Mouse (Mus musculus) liver, embryonic 14.5 days (tissue): ENCODE measurements at regions not wholly inside any gene's neighbourhood (a gene's known extent, or its start where the extent isn't known, plus 50 kb on each side); places are given as distances from the start of the nearest gene placed in this dataset.

Experiments used
- ATAC-seq: fragments of 200-750 bp; cut with Nextera tagmentation; 2 replicates; pipeline ENCODE4 v1.8.0; 2017; ENCODE audit warnings: moderate number of reproducible peaks, mild to moderate bottlenecking, moderate library complexity; ENCODE audit not compliant: insufficient read depth
- DNase-seq, 3 experiments: peaks; one replicate each; pipeline ENCODE4 v3.0.0-alpha.2; 2012 to 2013; ENCODE audit warnings: low read depth in 3 of 3, low spot score in 3 of 3
- H3K27ac ChIP-seq: fragments of 300-500 bp; sonication (generic); 2 replicates; pipeline ENCODE4 v1.5.1; 2014; ENCODE audit warnings: moderate library complexity, mild to moderate bottlenecking, control low read depth, inconsistent platforms
- H3K27me3 ChIP-seq: fragments of 300-500 bp; sonication (generic); 2 replicates; pipeline ENCODE4 v1.6.1; 2014; ENCODE audit warnings: mild to moderate bottlenecking, low read length, moderate library complexity; ENCODE audit not compliant: control insufficient read depth, insufficient read depth
- H3K36me3 ChIP-seq: fragments of 300-500 bp; sonication (generic); replicated peaks from 2 replicates; pipeline ENCODE4 v1.6.1; 2014; ENCODE audit warnings: low read depth; ENCODE audit not compliant: control insufficient read depth, insufficient read depth
- H3K4me1 ChIP-seq, 2 experiments: fragments of 200-500 bp in 1 of 2; fragments of 300-500 bp in 1 of 2; sonication (generic) in 1 of 2; replicated peaks; 2 replicates each; pipeline ENCODE4 v1.6.1; 2012 to 2014; ENCODE audit warnings: antibody characterized with exemption in 1 of 2, inconsistent platforms in 1 of 2, low read length in 1 of 2; ENCODE audit not compliant: control insufficient read depth in 2 of 2, insufficient read depth in 2 of 2
- H3K4me2 ChIP-seq: fragments of 300-500 bp; sonication (generic); 2 replicates; pipeline ENCODE4 v1.6.1; 2014; ENCODE audit warnings: low read depth, mild to moderate bottlenecking, control low read depth, moderate library complexity
- H3K4me3 ChIP-seq, 2 experiments: fragments of 200-500 bp in 1 of 2; fragments of 300-500 bp in 1 of 2; sonication (generic) in 1 of 2; 2 replicates each; pipeline ENCODE4 v1.5.1; 2012 to 2014; ENCODE audit warnings: low read depth in 2 of 2, low read length in 2 of 2, mild to moderate bottlenecking in 2 of 2, control low read depth in 1 of 2, inconsistent platforms in 1 of 2, moderate library complexity in 1 of 2; ENCODE audit not compliant: insufficient read depth in 1 of 2
- H3K9ac ChIP-seq: fragments of 300-500 bp; sonication (generic); replicated peaks from 2 replicates; pipeline ENCODE4 v1.6.1; 2014; ENCODE audit warnings: mild to moderate bottlenecking, control low read depth, moderate library complexity
- H3K9me3 ChIP-seq: fragments of 300-500 bp; sonication (generic); 2 replicates; pipeline ENCODE4 v1.6.1; 2016; ENCODE audit warnings: low read length, mixed read lengths; ENCODE audit not compliant: control insufficient read depth
- CTCF ChIP-seq: IDR thresholded peaks from 2 replicates; pipeline ENCODE4 v1.5.1; 2016; ENCODE audit warnings: antibody characterized with exemption, low read depth, control low read depth
- EP300 ChIP-seq: IDR thresholded peaks from 2 replicates; pipeline ENCODE4 v1.6.1; 2016; ENCODE audit warnings: antibody characterized with exemption, low read depth
- WGBS: fragments of 180-500 bp; shearing (Covaris S2); extraction: QIAGEN DNeasy Blood & Tissue Kit; methylation state at CpG from one replicate; pipeline ENCODE4 v1.1.7; 2014; ENCODE audit not compliant: insufficient replicate concordance; 5-methylcytosine and 5-hydroxymethylcytosine counted together

- H3K4me3 ChIP-seq: no peak overlapping the region
- no peaks in the 10 kb centered on the region for H3K9me3 ChIP-seq
- 71% methylated on average over 8 of the region's 8 CpGs for WGBS
- ATAC-seq: no peak
- no peak overlapping the region for H3K4me2 ChIP-seq
- no peak overlapping the region for H3K9ac ChIP-seq
- H3K36me3 ChIP-seq: no peaks in the 10 kb centered on the region
- TF ChIP-seq EP300 (no peak), CTCF (no peak)
- no peaks in the 10 kb centered on the region for H3K4me1 ChIP-seq
- DNase-seq: no peak
- no peak overlapping the region for H3K27ac ChIP-seq
- H3K27me3 ChIP-seq: no peaks in the 10 kb centered on the region
Measured at GRCm38 (mm10) chr10:111865286-111865830, 107.1 kb upstream of the Krr1 start.

- H3K27ac ChIP-seq: no peak overlapping the region
- no peak overlapping the region for H3K9ac ChIP-seq
- no peak for ATAC-seq
- no peaks in the 10 kb centered on the region for H3K4me1 ChIP-seq
- H3K27me3 ChIP-seq: no peaks in the 10 kb centered on the region
- no peak for DNase-seq
- no peak overlapping the region for H3K4me3 ChIP-seq
- H3K9me3 ChIP-seq: no peaks in the 10 kb centered on the region
- H3K4me2 ChIP-seq: no peak overlapping the region
- WGBS: 52% methylated on average over 6 of the region's 6 CpGs
- no peak for TF ChIP-seq EP300
- no peak for TF ChIP-seq CTCF
- H3K36me3 ChIP-seq: no peaks in the 10 kb centered on the region
Measured at GRCm38 (mm10) chr10:111867102-111867501, 105.4 kb upstream of the Krr1 start.

GRCm38 (mm10) chr10:111867538-111867937, 104.9 kb upstream of the Krr1 start:
- DNase-seq: no peak
- WGBS: 33% methylated on average over 6 of the region's 6 CpGs
- TF ChIP-seq EP300: no peak
- no peak for TF ChIP-seq CTCF

GRCm38 (mm10) chr10:111880354-111880753, 92.1 kb upstream of the Krr1 start:
- Histone ChIP-seq H3K4me1 (no peaks in the 10 kb centered on the region), H3K36me3 (no peaks in the 10 kb centered on the region), H3K4me2 (no peak overlapping the region), H3K27ac (no peak overlapping the region), H3K27me3 (no peaks in the 10 kb centered on the region), H3K9me3 (no peaks in the 10 kb centered on the region), H3K9ac (no peak overlapping the region), H3K4me3 (no peak overlapping the region)
- DNase-seq (no peak), ATAC-seq (no peak)
- TF ChIP-seq CTCF (no peak), EP300 (no peak)
- WGBS: 53% methylated on average over 3 of the region's 3 CpGs

More at GRCm38 (mm10) chr10:111867538-111867937, 104.9 kb upstream of the Krr1 start:
- Histone ChIP-seq H3K27ac (no peak overlapping the region), H3K4me1 (no peaks in the 10 kb centered on the region), H3K9ac (no peak overlapping the region), H3K27me3 (no peaks in the 10 kb centered on the region), H3K4me3 (no peak overlapping the region), H3K36me3 (no peaks in the 10 kb centered on the region), H3K9me3 (no peaks in the 10 kb centered on the region), H3K4me2 (no peak overlapping the region)
- ATAC-seq: no peak

GRCm38 (mm10) chr10:111881339-111882211, 90.9 kb upstream of the Krr1 start:
- 77% methylated on average over 24 of the region's 24 CpGs for WGBS
- Histone ChIP-seq H3K27ac (no peak overlapping the region), H3K4me1 (no peaks in the 10 kb centered on the region), H3K36me3 (no peaks in the 10 kb centered on the region), H3K4me3 (no peak overlapping the region), H3K9me3 (no peaks in the 10 kb centered on the region), H3K27me3 (no peaks in the 10 kb centered on the region), H3K4me2 (no peak overlapping the region), H3K9ac (no peak overlapping the region)
- TF ChIP-seq EP300 (no peak), CTCF (no peak)
- ATAC-seq (no peak), DNase-seq (no peak)
